Mouse (Mus musculus) liver, adult (tissue): ENCODE measurements around the gene Golga2.

ENCODE experiments used
- GATA4 ChIP-seq: IDR thresholded peaks from 2 replicates; pipeline ENCODE4 v1.6.1; 2014; ENCODE audit warnings: mild to moderate bottlenecking, low read length; ENCODE audit not compliant: insufficient replicate concordance

Golga2 gene

DNA sequence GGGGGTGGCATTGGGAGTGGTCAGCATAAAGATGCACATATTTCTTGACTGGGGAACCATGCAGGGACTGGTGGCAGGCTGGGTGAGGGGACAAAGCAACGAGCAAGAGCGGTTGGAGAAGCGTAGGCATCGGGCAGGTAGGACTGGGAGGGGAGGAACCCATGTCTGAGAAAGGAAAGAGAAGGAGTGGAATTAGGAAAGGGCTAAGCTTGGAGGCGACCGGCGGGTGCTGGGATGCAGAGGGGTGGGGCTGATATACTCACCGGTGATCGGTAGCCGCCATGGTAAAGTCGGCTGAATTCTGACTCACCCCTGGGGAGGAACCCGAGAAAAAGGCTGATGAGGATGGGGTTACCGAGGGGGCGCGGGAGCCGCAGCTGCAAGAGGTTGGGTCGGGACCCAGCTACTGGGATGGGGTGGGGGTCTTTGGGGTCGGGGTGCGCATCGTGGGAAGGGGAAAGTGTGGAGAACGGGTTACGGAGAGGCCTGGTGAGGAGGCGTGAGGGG is at the start of gene Golga2:
Gene Golga2 (plus strand): TSS at position 51 of the 507 bp plus-strand sequence.
- no peak for TF ChIP-seq GATA4

- TF ChIP-seq GATA4 = no peak
Measured at GRCm38 (mm10) chr2:32237571-32237970, 49.6 kb upstream of the Golga2 start.

DNA sequence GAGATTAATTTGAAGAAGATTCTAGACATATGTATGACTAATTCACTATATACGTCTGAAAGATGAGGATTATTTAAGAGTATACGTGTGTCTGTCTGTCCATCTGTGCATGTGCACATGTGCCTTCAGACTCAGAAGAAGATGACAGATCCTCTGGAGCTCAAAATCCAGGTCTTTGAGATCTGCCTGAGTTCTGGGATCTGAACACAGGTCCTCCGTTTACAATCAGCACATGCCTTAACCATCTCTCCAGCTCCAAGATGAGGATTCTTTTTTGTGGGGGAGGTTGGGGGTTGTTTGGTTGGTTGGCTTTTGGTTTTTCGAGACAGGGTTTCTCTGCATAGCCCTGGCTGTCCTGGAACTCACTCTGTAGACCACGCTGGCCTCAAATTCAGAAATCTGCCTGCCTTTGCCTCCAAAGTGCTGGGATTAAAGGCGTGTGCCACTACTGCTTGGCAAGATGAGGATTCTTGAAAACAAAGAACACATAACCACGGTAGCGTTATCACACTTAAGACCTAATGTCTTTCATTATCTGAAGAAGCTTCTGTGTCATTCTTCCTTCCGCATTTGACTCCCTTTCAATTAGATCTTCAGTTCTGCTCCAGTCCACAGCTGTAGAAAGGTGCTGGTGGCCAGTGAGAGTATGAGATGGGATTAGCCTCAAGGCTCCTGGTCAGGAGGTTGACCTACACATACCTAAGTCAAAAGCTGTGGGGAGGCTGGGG is 48.3 kb upstream of the Golga2 start:
- TF ChIP-seq GATA4 = no peak

- TF ChIP-seq GATA4 = no peak
Measured at GRCm38 (mm10) chr2:32240591-32240990, 46.6 kb upstream of the Golga2 start.

GRCm38 (mm10) chr2:32242986-32243385 is 44.2 kb upstream of the Golga2 start:
- TF ChIP-seq GATA4 = no peak

- no peak for TF ChIP-seq GATA4
Measured at GRCm38 (mm10) chr2:32246741-32247140, 40.4 kb upstream of the Golga2 start.

DNA sequence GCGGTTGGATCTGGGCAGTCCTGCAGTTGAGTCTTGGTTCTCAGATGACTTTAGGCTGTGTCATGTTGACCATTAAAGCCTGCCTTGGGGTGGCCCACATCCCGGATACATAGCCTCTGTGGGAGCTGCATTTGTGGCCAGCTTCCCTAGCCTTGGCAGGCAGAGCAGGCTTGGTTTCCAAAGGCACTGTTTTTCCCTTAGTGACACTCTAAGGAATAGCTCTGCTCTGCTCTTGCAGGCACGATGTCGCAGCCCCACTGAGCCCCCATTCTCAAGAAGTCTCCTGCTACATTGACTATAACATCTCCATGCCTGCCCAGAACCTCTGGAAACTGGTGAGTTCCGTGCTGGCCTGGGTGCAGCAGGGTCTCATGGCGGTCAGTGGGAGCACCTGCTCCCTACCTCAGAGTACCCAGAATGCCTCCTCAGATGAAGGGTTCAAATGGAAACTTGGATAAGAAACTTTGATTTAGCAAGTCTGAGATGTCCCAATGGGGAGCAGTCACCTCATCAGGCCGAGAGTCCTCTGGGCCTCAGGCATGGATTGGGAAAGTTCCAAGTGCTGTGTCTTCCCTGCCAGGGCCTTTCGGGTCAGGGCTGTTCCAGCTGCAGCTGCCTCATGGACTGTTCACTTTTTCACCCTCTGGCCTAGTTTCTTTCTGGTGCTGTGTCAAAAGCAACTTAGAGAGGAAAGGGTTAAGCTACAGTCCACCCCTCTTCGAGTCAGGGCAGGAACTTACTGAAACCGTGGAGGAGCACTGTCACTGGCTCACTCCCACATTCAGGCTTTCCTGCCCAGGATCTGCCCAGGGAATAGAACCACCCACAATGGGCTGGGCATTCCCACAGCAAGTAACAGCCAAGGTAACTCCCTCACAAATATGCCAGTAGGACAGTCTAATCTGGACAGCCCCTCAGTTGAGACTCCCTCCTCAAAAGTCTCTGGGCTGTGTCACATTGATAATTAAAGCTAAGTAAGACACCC is 38.5 kb upstream of the Golga2 start:
- TF ChIP-seq GATA4 = no peak

DNA sequence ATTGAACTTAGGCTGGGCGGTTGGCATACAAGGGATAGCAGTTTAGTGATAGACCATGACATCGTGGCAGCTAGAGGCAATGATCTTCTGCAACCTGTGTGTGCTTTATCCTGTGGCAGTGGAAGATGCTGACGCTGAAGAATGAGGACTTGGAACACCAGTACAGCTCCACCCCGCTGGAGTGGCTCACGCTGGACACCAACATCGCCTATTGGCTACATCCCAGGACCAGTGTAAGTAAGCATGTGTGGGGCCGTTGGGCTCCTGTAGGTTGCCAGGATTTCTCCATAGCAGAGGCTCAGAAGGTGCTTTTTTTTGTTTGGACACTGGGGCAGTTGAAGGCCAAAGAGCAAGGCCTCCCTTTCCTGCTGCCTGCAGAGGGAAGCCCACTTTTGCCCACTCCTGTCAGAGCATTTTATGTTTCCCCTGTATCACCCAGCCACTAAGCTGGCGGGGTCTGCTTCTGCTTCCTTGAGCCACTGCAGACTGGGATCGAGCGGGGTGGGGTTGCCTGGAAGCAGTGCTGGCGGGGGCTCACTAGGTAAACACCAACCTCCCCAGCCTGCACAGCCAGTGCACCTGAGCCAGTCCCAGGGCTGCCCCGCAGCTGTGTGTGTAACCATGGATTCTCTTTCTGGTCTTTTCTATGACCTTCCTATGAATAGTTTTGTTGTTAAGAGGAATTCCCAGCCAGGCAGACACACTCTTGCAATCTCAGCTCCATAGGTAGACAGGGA is 35.2 kb upstream of the Golga2 start:
- TF ChIP-seq GATA4 = no peak

DNA sequence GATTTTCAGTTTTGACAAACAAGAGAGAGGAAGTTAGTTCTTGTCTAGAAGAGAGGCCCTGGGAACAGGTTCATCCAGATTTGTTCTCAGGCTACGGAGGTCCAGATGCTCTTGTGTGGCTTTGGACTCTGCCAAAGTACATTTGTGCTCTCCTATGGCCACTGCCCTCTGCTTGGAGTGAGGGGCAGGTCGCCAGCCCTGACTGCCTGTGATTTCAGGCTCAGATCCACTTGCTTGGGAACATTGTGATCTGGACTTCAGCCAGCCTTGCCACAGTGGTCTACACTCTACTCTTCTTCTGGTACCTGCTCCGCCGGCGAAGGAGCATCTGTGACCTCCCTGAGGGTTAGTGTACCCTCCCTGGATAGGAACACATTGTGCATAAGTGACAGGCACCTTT is 34.5 kb upstream of the Golga2 start:
- no peak for TF ChIP-seq GATA4

GRCm38 (mm10) chr2:32253352-32253751 is 33.8 kb upstream of the Golga2 start:
- no peak for TF ChIP-seq GATA4

- no peak for TF ChIP-seq GATA4
Measured at GRCm38 (mm10) chr2:32254563-32254962, 32.6 kb upstream of the Golga2 start.

GRCm38 (mm10) chr2:32256273-32256672 is 30.9 kb upstream of the Golga2 start:
- TF ChIP-seq GATA4 = no peak

DNA sequence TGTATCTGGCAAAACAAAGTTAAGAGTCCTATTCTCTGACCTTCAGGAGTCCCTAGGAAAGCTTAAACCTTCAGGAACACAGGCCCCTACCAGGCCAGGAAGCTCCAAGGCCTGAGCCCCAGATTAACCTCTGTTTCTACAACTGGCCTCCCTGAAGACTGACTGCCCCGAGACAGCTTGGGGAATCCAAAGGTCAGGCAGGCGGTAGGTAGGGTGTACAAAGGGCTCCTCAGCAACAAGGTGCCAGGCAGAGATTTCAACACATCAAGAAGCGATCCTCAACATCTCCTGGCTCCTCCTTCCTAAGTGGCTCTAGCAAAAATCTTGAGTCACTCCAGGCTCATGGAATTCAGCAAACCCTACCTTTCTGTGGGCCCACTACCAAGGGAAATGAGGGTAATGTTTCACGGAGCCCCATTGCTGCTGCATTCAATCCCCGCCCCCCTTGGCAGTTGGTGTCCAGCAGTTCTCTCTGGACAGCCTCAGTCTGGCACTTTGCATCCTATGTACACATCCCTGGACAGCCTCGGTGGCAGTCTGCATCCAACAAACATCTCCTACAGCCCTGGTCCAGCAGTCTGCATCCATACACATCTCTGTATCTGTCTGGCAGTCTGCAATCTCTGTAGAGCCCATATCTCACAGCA is 28.2 kb upstream of the Golga2 start:
- no peak for TF ChIP-seq GATA4

GRCm38 (mm10) chr2:32259657-32260417 is 27.3 kb upstream of the Golga2 start, which contains the start of gene Uck1:
TSS of gene Uck1 (minus strand) at chr2:32260159.
- TF ChIP-seq GATA4 = no peak
